Mouse (Mus musculus): ENCODE measurements around the gene Cic.

The Cic gene

GRCm38 (mm10) chr7:25267301-25267750 lies at the start of gene Cic:
Cic (plus strand) TSS chr7:25267704.
- DNase-seq (ENCODE audit: low spot score in 2 of 2): peak in 1 of 2 experiments; percentile 97

GRCm38 (mm10) chr7:25218705-25219415 lies 48.6 kb upstream of the Cic start:
- peak; percentile 76 to 78 for DNase-seq (ENCODE audit: low spot score in 2 of 2)

- no peak for DNase-seq (ENCODE audit: low spot score in 2 of 2)
Measured at GRCm38 (mm10) chr7:25219416-25219750, 48.1 kb upstream of the Cic start.

DNA sequence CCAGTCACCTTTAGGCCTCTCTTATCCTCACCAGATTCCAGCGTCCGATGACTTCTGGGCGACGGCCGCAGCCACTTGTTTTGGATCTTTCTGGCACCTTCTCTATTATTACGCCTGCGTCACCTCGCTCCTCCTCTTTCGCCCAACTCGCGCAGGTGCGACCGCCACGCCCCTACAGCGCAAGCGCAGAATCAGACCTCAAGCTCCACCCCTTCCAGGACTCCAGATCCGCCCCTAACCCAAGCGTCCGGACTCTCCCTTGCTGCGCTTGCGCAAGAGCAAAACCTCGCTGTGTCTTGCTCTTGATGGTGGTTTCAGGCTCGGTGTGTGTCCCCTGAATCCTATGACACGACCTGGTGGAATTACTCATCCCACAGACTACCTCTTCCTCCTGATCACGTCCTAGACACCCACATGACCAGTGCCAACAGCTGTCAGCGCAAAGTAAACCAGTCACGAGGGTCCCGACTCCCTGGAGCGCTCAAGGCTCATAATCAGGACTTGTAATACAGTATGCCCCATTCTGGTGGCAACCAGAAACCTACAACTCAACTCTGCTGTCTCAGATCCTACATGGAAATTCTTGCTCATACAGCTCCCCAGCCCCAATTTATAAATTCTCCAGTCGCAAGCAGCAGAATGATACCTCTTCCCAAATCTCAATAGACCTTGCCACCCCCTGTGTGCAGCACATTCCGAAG lies 47.6 kb upstream of the Cic start:
- peak; percentile 96 to 98 for DNase-seq (ENCODE audit: low spot score in 2 of 2)

DNA sequence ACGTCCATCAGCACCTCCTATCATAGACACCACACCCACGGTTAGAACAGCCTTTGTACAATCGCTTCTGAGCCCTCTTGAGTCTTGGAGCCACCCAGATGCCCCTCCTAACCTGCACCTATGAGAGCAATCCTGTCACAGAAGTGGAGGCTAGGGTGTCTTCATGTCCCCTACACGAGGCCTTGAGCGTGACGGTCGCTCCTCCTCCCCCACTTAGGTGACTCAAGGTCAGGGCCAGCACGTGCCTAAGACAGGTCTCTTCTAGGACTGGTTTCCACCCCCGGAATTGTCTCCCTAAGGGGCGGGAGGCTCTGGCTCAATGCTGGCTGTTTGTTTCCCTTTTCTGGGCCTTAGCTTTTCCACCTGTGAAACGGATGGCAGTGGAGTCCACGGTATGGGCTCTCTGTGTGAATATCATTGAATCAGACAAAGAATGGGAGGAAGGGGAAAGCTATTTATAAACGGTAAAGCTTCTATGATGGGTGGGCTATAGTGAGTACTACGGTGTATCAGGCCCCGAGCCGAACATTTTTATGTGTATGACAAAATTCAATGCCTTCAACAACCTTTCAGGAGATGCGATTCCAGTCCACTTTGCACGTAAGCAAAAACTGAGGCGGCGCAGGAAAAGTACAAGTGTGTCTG lies 46.9 kb upstream of the Cic start, which contains the start of gene Dedd2:
Gene Dedd2, minus strand, starts transcription at position 159 of the 645 bp plus-strand sequence.
- peak; percentile 55 to 65 for DNase-seq (ENCODE audit: low spot score in 2 of 2)

GRCm38 (mm10) chr7:25221102-25221883 lies 46.2 kb upstream of the Cic start, which contains the start of gene Zfp526:
Zfp526 (plus strand) TSS chr7:25221425.
- DNase-seq (ENCODE audit: low spot score in 2 of 2): peak; percentile 94 to 96

DNA sequence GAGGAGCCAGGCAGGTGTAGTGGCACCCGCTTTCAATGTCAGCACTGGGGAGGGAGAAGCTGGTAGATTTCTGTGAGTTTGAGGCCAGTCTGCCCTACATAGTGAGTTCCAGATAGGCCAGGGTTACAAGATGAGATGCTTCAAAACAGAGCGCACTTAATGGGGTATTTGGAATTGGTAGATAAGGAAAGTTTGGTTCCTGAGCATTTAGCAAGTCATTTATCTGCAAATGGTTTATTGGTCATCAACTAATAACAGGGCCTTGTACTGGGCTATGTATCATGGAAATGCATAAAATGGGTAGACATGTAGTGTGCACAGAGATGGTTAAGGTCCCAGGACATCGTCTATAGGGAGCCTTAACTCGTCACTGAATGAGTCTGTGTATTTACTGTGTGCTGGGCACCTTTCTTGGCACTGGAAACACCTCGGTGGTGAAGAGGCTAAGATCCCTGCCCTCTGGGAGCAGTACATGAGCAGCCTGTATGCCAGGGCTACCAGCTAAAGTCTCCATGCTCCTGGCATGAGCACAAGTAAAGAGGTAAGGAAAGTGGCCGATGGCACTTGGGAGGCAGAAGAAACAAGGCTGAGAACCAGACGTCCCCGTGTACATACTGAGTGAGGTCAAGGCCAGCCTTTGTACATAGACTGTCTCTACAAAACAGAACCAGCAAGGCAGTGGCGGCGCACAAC lies 45.1 kb upstream of the Cic start:
- no peak for DNase-seq (ENCODE audit: low spot score in 2 of 2)

DNA sequence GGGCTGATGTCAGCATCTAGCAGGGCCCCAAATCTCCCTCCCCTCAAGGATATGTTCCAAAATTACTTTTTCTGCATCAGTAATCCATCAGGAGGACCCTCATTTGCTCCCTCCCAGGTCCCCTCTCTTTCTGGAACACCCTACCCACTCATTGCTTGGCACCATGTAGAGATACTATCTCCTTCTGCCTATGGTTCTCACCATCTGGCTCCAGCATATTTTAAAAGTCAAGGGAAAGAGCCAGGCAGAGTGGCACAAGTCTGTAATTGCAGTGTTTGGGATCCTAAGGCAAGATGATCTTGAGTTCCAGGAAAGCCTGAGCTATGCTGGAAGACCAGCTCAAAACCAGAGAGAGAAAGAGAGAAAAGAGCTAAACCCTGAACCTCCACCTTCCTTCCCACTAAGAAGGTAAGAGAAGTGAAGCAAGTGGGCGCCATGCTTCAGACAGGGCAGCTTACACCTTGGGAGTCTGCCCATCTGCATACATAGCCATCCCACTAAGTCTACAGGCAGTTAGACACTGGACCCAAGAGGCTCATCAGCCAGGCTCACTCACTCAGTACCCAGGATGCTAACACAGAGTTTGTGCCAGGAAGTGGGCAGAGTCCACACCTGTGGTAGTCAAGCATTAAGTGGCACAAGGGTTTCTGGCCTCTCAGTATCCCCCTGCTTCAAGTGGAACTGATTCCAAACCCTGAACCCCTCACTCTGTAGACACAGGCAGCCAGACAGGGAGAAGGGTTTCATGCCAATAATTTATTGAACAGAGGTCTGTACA lies 39.8 kb upstream of the Cic start:
- no peak for DNase-seq (ENCODE audit: low spot score in 2 of 2)

GRCm38 (mm10) chr7:25230690-25231285 lies 36.7 kb upstream of the Cic start:
- no peak for DNase-seq (ENCODE audit: low spot score in 2 of 2)

GRCm38 (mm10) chr7:25232101-25232648 lies 35.3 kb upstream of the Cic start:
- DNase-seq (ENCODE audit: low spot score in 2 of 2): no peak

- DNase-seq (ENCODE audit: low spot score in 2 of 2): no peak
Measured at GRCm38 (mm10) chr7:25233061-25233460, 34.4 kb upstream of the Cic start.

DNA sequence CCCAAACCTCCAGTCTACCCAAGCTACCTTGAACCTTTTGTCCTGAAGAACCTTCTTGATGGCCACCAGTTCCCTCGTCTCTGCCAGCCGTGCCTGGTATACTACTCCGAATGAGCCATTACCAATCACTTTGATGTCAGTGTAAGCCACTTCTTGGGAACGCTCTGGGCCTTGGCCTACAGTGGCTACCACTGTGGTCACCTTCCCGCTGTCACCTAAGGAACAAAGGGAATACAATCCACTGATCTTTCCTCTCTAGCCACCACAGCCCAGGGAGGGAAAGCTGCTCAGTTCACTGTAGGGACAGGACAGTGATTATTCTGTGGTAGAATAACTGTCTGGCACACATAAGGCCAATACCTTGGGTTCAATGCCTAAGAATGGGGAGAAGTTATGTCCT lies 32.0 kb upstream of the Cic start:
- no peak for DNase-seq (ENCODE audit: low spot score in 2 of 2)

DNA sequence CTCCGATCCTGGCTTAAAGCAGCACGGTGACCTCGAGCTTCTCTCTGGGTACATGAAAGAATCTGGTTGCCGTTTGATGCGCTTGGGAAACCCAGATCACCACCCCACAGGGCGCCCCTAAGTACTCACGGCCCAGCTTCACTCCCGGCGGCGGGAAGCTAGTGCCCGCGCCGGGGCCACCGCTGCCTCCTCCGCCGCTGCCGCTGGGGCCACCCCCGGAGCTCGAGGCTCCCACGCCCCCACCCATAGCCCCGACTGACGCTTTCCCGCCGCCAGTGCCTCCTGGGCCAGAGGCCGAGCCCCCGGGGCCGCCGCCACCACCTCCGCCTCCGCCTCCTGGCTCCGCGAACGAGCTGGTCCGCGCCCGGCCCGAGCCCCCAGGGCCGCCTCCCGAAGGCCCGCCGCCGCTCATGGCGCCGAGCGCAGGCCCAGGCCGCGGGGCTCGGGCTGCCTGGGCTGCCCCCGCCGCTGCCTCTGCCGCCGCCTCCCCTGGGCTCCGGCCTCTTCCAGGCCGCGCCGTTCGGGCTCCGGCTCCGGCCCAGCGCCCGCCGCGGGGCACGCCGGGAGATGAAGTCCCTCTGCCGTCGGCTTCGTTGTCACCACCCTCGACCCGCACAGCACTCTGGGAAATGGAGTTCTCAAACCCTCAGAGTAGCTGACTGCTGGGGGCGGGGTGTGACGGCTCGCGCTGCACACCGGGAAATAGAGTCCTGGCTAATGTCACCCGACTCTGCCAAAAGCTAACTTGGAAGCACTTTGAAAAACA lies 30.1 kb upstream of the Cic start, which contains the start of gene Gsk3a:
Gene Gsk3a, minus strand, starts transcription at position 603 of the 766 bp plus-strand sequence.
- peak; percentile 98 to 100 for DNase-seq (ENCODE audit: low spot score in 2 of 2)

- DNase-seq (ENCODE audit: low spot score in 2 of 2): peak; percentile 90 to 97
Measured at GRCm38 (mm10) chr7:25238015-25238706, 29.3 kb upstream of the Cic start.

DNA sequence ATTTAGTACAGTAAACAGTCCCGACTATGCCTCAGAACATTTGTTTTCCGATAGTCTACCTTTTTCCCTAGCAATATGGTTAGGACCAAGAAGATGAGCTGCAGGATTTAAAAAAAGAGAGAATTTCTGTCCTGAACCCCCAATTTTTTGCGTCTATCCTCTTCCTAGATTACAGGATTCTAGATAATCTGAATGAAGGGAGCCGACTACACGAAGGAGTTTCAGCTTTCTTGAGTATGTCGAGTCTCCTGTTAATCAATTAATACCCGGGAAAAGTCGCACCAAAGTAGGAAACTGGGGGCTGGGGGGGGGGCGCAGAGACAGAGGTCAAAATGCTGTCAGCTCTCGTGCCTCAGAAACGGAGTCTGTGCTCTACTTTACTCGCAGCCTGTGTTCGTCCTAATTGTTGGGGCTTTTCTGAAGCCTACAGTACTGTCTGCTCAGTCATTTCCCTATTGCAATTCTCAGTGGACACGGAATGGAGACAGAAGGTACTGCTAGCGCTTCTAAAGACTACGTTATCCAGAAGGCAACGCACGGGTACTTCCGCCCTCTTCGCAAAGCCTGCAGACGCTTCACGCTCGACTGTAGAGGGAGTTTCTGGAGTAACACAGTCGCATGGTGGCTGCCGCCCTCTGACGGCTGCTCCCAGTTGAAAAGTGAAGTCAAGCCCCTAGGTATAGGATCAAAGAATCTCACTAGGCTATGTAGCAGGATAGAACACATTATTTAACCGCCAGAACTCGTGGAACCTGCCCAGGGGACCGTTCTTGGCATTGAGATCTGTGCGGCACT lies 28.5 kb upstream of the Cic start:
- peak; percentile 66 to 86 for DNase-seq (ENCODE audit: low spot score in 2 of 2)

DNA sequence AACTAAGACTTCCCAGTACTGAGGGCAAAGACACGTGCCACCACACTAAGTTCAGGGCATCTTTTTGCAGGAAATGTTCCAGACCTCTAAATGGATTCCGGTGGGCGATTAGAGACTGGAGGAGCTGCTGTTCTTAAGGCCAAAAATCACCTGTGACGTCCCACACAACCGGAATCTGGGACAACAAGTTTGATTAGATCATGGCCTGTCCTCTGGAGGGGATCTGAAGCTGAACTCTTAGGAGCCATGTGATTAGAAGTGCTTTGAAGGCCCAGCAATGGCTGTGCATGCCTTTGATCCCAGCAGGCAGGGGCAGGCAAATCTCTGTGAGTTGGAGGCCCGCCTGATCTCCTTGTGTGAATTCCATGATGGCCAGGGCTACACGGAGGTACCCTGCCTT lies 26.9 kb upstream of the Cic start:
- peak in 1 of 2 experiments; percentile 10 for DNase-seq (ENCODE audit: low spot score in 2 of 2)

DNA sequence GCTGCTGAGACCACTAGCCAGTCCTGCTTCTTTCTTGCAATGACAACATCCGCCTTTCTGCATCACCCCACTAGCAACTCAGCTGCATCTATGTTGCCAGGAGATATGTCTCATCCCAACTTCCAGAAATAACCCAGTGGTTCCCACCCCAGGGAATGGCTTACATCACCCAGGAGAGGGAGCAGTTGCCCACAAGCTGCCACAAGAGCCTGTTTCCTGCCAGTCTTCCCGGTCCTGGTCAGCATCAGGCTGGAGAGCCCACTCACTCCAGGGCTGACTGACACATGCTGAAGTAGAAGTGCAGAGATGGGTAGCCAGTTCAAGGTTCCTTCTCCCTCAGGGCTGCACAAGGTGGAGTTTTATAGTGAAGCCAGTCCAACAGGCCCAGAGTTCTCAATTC lies 26.4 kb upstream of the Cic start:
- peak in 1 of 2 experiments; percentile 17 for DNase-seq (ENCODE audit: low spot score in 2 of 2)
